Mouse (Mus musculus) regulatory T cell (primary cell): ENCODE measurements around the gene Tmem132d.
"Not testable (repeated sequence)": the region's sequence is repeated elsewhere in the genome, so short reads cannot be mapped to it uniquely, and the experiment has no call there.

ENCODE experiments used
- in situ Hi-C: fragments of 300-600 bp; cut with MboI, MseI; formaldehyde crosslinking; loops from one replicate; pipeline ENCODE4 v1.15.1; 2025; ENCODE audit warnings: high pct_unique_total_duplicates

Tmem132d gene

DNA sequence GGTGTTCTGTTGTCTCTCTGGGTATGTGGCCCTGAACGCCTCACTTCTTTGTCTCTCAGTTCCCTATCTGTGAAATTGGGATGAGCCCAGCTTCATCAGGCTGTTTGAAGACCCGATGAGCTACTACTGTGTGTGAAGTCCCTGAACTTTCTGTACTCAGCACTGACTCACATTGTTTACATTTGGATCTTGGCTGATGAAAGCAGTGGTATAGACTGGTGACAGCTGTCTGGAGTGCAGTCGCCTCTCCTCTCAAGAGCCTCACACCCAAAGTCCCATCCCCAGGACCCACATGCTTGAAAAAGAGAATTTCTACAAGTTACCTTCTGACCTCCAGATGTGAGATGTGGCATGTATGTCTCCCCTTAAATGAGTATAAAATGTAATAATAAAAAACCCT is 625.5 kb downstream of the Tmem132d start:
- in situ Hi-C loops, result no loop called here

DNA sequence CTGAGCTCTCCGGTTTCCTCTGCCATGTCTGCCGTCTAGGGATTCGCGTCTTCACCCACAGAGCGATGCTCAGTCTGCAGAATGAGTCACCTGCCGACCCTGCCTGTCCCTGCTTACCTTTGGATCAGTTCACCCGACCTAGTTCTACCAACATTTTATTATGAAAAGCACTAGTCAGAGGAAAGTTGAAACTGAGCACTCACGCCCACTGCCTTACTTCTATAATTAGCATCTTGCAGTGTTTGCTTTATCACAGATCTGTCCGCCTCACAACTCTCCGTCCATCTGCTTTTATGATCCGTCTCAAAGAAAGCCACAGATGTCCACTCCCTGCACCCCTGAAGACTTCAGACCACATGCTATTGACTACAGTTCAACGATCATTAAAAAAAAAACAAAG is 626.0 kb downstream of the Tmem132d start:
- in situ Hi-C loops, result no loop called here

DNA sequence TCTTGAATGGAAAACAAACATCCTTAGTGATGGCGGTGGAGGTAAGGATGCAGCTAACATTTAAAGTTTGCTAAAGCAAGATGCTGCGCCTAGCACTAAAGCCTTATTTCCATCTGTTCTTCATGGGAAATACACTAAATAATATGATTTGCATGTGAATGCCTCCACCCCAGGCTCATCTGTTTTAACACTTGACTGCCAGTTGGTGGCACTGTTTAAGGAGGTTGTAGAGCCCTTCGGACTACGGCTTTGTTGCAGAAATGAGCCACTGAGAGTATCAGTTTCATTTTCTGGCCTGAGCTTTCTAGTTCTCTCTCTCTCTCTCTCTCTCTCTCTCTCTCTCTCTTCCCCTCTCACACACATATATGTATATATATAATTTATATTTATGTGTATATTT is 632.0 kb downstream of the Tmem132d start:
- in situ Hi-C loops, result no loop called here

DNA sequence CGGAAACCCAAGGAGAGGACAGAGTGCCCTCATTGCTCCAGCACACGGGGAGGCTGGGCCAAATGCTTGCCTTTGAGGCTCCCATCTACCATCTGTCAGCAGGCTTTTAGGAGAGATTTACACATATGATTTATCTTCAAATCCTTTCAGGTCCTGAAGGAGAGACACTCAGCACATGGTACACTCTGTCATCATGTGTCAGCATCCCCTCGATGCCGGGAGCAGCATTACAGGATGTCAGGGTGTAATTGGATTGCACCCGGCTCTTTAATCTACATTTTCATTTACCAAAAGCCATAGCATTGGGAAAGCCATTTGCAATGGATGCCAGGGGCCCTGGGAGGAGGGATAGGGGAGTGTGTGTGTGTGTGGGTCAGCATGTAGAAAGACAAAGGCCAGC is 651.7 kb downstream of the Tmem132d start:
- in situ Hi-C loops, result no loop called here

DNA sequence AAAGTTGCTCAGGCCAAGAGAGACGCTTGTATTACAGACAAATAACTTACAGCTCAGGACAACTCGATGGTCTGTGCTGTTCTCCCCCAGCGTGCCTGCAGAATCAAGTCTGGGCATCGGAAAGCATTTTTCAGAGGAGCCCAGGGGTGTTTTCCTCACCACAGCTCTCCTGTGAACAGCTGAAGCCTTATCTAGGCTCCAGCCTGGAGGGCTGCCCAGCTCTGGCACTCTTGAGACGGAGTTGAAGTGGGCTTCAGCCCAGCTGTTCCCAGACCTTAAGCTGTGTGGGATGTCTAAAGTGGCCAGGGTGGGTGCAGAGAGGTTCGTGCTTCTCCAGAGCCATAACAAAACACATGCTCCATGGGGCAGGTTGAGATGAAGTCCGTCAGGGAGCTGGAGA is 657.1 kb downstream of the Tmem132d start:
- in situ Hi-C loops, result no loop called here

DNA sequence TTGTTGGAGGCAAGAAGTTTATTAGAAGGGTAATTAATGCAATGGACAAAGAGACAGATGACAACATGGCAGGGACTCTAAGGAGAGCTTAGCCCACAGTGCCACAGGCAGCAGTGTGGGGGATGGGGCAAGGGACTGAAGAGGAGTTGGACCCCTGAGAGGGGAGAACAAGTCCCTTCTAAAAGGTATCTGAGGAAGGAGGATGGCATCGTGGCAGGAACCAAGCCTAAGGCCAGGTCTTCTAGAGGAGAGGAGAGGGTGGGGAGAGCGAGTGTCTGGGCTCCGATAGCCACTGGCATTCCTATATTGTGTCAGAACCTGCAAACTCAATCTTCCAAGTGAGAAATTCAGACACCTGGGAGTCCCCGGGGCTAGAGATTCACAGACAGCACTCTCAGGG is 674.3 kb downstream of the Tmem132d start:
- in situ Hi-C loops, result no loop called here

DNA sequence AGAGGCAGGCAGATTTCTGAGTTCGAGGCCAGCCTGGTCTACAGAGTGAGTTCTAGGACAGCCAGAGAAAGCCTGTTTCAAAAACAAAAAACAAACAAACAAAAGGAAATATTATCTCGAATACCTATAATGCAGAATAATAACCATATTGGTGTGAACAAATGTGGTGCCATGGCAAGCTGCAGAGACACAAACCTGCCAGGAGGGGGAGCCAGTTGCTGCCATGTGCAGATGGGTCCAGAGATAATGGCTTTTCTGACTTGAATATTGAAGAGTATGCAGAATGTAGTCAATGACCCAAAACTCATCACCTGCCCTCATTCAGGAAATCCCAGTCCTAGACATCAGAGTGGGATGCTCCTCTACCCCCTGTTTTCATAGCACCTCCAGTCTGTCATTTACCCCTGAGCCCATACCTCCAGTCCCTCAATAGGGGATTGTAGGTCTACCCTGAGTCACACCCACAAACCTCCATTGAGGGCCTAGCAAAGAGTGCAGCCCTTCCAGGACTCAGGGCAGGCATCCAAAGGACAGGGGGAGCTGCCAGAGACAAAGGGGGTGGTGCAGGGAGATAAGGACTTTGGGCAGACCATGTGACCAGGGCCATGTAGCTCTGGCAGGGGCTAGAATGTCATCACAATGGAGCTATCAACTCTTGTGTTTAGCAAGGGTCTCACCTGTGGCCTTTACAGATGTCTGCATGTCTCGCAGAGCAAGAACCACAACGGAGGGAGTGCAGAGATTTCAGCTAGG is 676.0 kb downstream of the Tmem132d start:
- in situ Hi-C loops, result no loop called here

- in situ Hi-C loops, result no loop called here
Measured at GRCm38 (mm10) chr5:127756011-127756410, 676.9 kb downstream of the Tmem132d start.

DNA sequence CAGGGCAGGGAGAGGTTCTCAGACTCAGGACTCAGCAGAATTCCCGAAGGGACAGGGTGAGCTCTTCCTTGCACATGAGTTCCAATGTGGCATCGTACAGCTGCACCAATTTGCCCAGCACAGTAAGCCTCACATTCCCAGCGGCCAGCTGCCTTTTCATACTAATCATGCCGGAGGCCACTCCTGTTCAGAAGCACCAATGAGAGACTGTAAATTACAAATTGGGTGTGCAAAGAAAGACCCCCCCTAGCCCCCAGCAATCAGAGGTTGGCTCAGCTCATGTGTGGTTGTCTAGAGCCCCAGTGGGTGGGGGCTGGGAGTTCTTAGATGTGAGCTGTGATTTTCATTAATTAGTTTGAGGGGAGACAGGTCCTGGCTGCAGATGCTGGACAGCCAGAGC is 677.3 kb downstream of the Tmem132d start:
- in situ Hi-C loops, result no loop called here

DNA sequence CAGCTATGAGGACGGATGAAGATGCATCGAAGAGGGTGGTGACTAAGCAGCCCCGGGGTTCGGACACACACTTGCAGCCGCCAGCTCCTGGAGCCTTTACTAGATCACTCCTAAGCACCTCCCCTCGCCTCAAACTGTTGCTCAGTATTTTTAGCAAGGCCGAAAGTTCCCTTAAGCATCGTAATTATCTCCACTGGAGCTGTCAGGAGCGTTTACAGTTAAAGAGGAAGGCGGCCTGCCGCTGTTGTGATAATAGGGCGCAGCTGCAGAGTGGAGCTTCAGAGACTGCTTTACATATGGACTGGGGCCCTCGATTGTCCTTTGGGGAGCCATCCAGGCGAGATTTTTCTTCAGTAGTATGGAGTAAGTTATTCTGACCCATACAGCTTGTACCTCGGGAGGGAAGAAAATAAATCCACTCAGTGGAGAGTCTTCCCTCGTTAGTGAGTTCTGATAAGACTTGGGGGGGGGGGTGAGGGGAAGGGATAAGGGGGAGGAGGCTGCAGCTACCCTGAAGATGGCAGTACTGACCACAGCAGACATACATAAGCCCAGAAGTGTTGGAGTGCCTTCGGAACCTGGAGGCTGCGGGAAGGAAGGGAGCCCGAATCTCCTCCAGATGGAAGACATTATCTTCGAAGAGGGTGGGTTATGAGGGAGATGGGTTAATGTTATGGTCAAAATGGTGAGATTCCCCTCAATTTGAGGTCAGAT is 681.5 kb downstream of the Tmem132d start:
- in situ Hi-C loops, result no loop called here

GRCm38 (mm10) chr5:127749540-127749939 is 683.3 kb downstream of the Tmem132d start:
- in situ Hi-C loops, result not testable (repeated sequence)

DNA sequence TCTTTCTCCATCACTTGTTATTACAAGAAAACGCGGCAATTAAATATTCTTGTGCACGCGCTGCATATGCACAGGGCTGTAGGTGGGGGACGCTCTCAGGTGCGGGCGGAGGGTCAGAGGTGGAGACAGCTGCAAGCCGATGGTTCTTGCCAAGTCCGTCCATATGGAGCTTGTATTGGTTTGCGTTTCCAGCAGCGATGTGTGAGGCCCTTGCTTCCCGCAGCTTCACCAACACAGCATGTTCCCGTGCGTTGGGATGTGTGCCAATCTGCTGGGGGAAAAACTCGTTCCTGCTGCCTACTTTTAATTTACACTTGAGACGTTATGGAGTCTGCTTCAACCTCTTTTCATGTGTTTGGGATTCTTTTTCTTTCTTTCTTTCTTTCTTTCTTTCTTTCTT is 691.5 kb downstream of the Tmem132d start:
- in situ Hi-C loops, result no loop called here
